Mouse (Mus musculus) forebrain, embryonic 14.5 days (tissue): ENCODE data around the gene Pgm5. TPM values are rescaled to one million over a fixed set of nuclear protein-coding genes. Genes with fewer than 3 reads are reported as not detected.
A peak's percentile ranks its signal among the peaks of the same experiment; 100 is the strongest.
"Not testable (repeated sequence)": the region's sequence is repeated elsewhere in the genome, so short reads cannot be mapped to it uniquely, and the experiment has no call there.

Source experiments
- ATAC-seq: fragments of 200-750 bp; cut with Nextera tagmentation; 2 replicates; pipeline ENCODE4 v1.8.0; 2017; ENCODE audit warnings: mild to moderate bottlenecking, moderate library complexity
- DNase-seq: peaks from one replicate; pipeline ENCODE4 v3.0.0-alpha.2; 2015; ENCODE audit warnings: low spot score
- H3K27ac ChIP-seq: fragments of 300-500 bp; sonication (generic); 2 replicates; pipeline ENCODE4 v1.5.1; 2014; ENCODE audit warnings: low read depth, mild to moderate bottlenecking, control low read depth, low read length, moderate library complexity
- H3K27me3 ChIP-seq: fragments of 300-500 bp; sonication (generic); replicated peaks from 2 replicates; pipeline ENCODE4 v1.6.1; 2014; ENCODE audit warnings: low read length, control low read depth, mixed read lengths; ENCODE audit not compliant: control insufficient read depth, insufficient read depth
- H3K36me3 ChIP-seq: fragments of 300-500 bp; sonication (generic); 2 replicates; pipeline ENCODE4 v1.6.1; 2014; ENCODE audit warnings: low read length, control low read depth; ENCODE audit not compliant: control insufficient read depth, insufficient read depth
- H3K4me1 ChIP-seq: fragments of 300-500 bp; sonication (generic); 2 replicates; pipeline ENCODE4 v1.6.1; 2014; ENCODE audit warnings: antibody characterized with exemption, low read length, control low read depth; ENCODE audit not compliant: control insufficient read depth, insufficient read depth
- H3K4me2 ChIP-seq: fragments of 300-500 bp; sonication (generic); 2 replicates; pipeline ENCODE4 v1.6.1; 2014; ENCODE audit warnings: mild to moderate bottlenecking, control low read depth, low read length
- H3K4me3 ChIP-seq: fragments of 300-500 bp; sonication (generic); 2 replicates; pipeline ENCODE4 v1.5.1; 2014; ENCODE audit warnings: low read depth, low read length, control low read depth
- H3K9ac ChIP-seq: fragments of 300-500 bp; sonication (generic); 2 replicates; pipeline ENCODE4 v1.6.1; 2014; ENCODE audit warnings: mild to moderate bottlenecking, low read length, control low read depth, moderate library complexity
- H3K9me3 ChIP-seq: fragments of 300-500 bp; sonication (generic); replicated peaks from 2 replicates; pipeline ENCODE4 v1.6.1; 2016; ENCODE audit warnings: low read length, control low read depth, mixed read lengths; ENCODE audit not compliant: control insufficient read depth
- WGBS: fragments of 180-500 bp; shearing (Covaris S2); extraction: QIAGEN DNeasy Blood & Tissue Kit; methylation state at CpG from one replicate; pipeline ENCODE4 v1.1.7; 2014; 5-methylcytosine and 5-hydroxymethylcytosine counted together
- polyA plus RNA-seq: library from polyadenylated mRNA; unstranded; fragments of >200 nt; fragmentation: Nextera tagmentation; extraction: Ambion mirVana; gene quantifications from 2 replicates; pipeline ENCODE4 v1.2.1, GENCODE M21; 2014

Gene Pgm5
- polyA plus RNA-seq, 1 experiment from 2014 or later: 0.25 TPM

DNA sequence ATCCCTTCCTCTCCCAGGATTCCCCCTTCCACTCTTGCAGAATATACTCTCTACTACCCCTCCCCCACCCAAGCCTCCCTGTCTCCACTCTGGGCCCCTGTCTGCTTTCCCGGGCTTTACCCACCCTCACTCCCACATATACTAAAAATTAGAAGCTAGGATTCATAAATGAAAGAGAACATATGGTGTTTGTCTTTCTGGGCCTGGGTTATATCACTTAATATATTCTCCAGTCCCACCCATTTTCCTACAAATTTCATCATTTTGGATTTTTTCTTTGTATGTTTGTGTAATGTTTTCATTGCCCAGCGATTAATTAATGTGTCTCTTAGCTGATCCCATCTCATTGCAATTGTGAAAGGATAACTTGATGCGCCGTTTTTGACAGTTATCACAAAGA, 19.6 kb upstream of the Pgm5 start:
- no peak overlapping the region for H3K27ac ChIP-seq
- no peak for ATAC-seq
- no peak overlapping the region for H3K4me2 ChIP-seq
- 66% methylated on average over 4 of the region's 4 CpGs for WGBS
- H3K27me3 ChIP-seq: no peaks in the 10 kb centered on the region
- H3K4me1 ChIP-seq: no peaks in the 10 kb centered on the region
- H3K36me3 ChIP-seq: no peaks in the 10 kb centered on the region
- no peak overlapping the region for H3K9ac ChIP-seq
- no peak for DNase-seq
- no peaks in the 10 kb centered on the region for H3K9me3 ChIP-seq
- no peak overlapping the region for H3K4me3 ChIP-seq

DNA sequence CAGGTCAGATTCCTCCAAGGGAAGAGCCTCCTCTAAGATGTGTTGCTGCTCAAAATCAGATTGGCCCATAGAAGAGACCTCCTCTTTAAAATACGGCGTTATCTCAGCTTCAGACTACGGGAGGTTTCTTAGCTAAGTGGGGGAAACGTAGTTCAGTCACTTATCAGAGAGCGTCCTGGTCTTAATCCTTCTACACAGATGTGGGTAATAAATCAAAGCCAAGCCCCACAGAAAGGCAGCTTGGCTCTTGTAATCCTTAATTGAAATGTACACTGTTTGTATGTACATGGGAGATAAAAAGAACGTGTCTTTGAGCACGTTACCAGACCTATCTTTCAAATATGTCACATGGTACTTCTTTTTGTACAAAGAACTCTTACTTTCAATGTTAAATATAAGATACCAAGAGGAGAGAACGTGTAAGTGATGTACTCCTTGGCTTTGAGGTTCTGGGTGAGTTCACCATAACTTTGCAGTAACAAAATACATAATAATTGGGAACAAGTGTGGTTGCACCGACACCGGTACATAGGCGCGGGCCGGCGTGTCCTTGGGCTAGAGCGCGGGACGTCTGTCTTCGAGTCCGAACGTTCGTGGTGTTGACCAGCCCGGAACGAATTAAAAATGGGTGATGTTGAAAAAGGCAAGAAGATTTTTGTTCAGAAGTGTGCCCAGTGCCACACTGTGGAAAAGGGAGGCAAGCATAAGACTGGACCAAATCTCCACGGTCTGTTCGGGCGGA, 13.6 kb upstream of the Pgm5 start, which contains the start of gene Gm10053:
Gene Gm10053 (plus strand): TSS at position 558 of the 742 bp plus-strand sequence.
- H3K36me3 ChIP-seq, H3K4me1 ChIP-seq, H3K4me3 ChIP-seq, H3K4me2 ChIP-seq, H3K9ac ChIP-seq, DNase-seq, H3K27me3 ChIP-seq, H3K9me3 ChIP-seq, ATAC-seq, H3K27ac ChIP-seq: not testable (repeated sequence)
- WGBS: 86% methylated on average over 23 of the region's 26 CpGs

GRCm38 (mm10) chr19:24873873-24874272, 12.2 kb upstream of the Pgm5 start:
- peak; percentile 44 for DNase-seq

GRCm38 (mm10) chr19:24871037-24871635, 9.5 kb upstream of the Pgm5 start:
- H3K9ac ChIP-seq: peak overlapping the region; percentile 59
- no peaks in the 10 kb centered on the region for H3K36me3 ChIP-seq
- H3K4me3 ChIP-seq: peak overlapping the region; percentile 26
- peak overlapping the region; percentile 63 for H3K4me2 ChIP-seq
- H3K9me3 ChIP-seq: no peaks in the 10 kb centered on the region
- no peak overlapping the region for H3K27ac ChIP-seq
- ATAC-seq: peak; percentile 67
- 22% methylated on average over 18 of the region's 18 CpGs for WGBS
- DNase-seq: peak; percentile 87
- no peaks in the 10 kb centered on the region for H3K4me1 ChIP-seq
- H3K27me3 ChIP-seq: 0 out of 2 replicates have a peak, but pooled peaks cover 4% of the 10 kb centered on the region

More at GRCm38 (mm10) chr19:24873873-24874272, 12.2 kb upstream of the Pgm5 start:
- 54% methylated on average over 2 of the region's 2 CpGs for WGBS
- Histone ChIP-seq H3K27ac (no peak overlapping the region), H3K9me3 (no peaks in the 10 kb centered on the region), H3K27me3 (0 out of 2 replicates have a peak, but pooled peaks cover 4% of the 10 kb centered on the region), H3K36me3 (no peaks in the 10 kb centered on the region), H3K4me2 (no peak overlapping the region), H3K4me3 (no peak overlapping the region), H3K4me1 (no peaks in the 10 kb centered on the region), H3K9ac (no peak overlapping the region)
- ATAC-seq: no peak

GRCm38 (mm10) chr19:24865436-24865835, 3.8 kb upstream of the Pgm5 start:
- 86% methylated on average over 9 of the region's 9 CpGs for WGBS
- Histone ChIP-seq H3K4me1 (peaks cover 5% of the 10 kb centered on the region; the same call in 1 of the 2 replicates), H3K36me3 (no peaks in the 10 kb centered on the region), H3K27me3 (peaks cover 9% of the 10 kb centered on the region; the same call in 1 of the 2 replicates), H3K4me2 (no peak overlapping the region), H3K27ac (no peak overlapping the region), H3K4me3 (no peak overlapping the region), H3K9me3 (no peaks in the 10 kb centered on the region), H3K9ac (no peak overlapping the region)
- DNase-seq: no peak
- ATAC-seq: no peak

DNA sequence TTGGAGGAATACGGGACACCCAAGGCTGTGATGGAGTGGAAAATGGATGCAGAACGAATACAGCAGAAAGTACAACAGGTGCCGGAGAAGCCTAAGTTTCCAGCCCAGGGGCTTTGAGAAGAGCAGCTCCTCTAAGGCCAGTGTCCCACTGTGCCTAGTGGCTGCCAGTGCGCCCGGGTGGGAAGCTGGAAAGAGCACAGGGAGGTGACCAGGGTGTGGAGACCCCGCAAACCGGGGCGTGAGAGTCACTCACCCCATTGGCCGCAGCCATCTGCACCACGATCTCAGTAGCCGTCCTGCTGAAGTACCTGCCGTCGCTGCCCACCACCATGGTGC, 411 bp downstream of the Pgm5 start:
- Histone ChIP-seq H3K27ac (no peak overlapping the region), H3K9me3 (no peaks in the 10 kb centered on the region), H3K4me1 (peaks cover 5% of the 10 kb centered on the region; the same call in 1 of the 2 replicates), H3K27me3 (peaks cover 9% of the 10 kb centered on the region; the same call in 1 of the 2 replicates), H3K4me2 (peak overlapping the region; percentile 64), H3K4me3 (peak overlapping the region; percentile 30), H3K36me3 (no peaks in the 10 kb centered on the region), H3K9ac (peak overlapping the region; percentile 47)
- 19% methylated on average over 13 of the region's 13 CpGs for WGBS
- no peak for ATAC-seq
- DNase-seq: no peak

DNA sequence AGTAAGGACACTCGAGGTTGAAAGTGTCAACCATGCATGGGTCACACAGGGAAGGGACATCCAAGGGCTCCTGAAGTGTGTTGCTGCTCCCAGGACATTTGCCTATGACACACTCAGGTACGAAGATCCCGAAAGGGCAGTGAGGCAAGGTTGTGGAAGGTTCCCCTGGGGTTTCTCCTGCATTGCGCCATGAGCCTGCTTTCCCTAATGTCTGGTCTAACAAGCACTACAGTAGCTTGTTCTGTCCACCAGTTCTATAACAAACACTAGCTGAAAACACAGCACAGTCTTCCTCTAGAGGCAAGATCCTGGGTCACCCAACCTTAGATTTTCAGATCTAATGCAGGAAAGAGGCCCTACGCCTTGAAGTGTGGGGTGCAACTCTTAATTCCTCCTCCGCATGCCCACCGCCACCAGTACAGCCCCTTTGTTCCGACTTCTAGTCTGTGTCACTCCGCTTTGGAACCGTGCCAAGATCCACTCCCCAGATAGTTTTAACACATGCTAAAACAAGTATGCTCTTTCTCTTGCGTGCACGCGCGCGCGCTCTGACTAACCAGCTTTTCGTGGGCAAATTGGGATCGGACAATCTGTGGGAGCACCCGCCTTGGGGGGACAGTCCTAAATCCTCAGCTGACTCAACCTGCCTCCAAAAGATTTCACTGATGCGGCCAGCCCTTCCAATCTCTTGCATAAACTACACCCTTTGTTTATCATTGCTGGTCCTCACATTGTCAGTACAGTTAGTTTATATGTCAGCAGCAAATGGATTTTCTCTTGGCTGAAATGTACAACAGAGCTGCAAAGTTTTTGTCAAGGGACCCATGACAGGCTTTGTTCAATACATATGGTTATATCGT, 10.0 kb downstream of the Pgm5 start:
- Histone ChIP-seq H3K36me3 (no peaks in the 10 kb centered on the region), H3K27ac (no peak overlapping the region), H3K4me2 (no peak overlapping the region), H3K4me1 (peaks cover 3% of the 10 kb centered on the region; the same call in 1 of the 2 replicates), H3K9ac (no peak overlapping the region), H3K4me3 (no peak overlapping the region), H3K27me3 (no peaks in the 10 kb centered on the region), H3K9me3 (no peaks in the 10 kb centered on the region)
- peak; percentile 75 for DNase-seq
- peak; percentile 52; the same call in 1 of the 2 replicates for ATAC-seq
- WGBS: 68% methylated on average over 21 of the region's 21 CpGs

- no peak overlapping the region for H3K27ac ChIP-seq
Observed at GRCm38 (mm10) chr19:24848844-24849243, 12.8 kb downstream of the Pgm5 start.

More at GRCm38 (mm10) chr19:24848844-24849243, 12.8 kb downstream of the Pgm5 start:
- WGBS: 86% methylated on average over 2 of the region's 2 CpGs
- H3K4me3 ChIP-seq: no peak overlapping the region
- H3K27me3 ChIP-seq: no peaks in the 10 kb centered on the region
- no peak for DNase-seq
- no peak overlapping the region for H3K9ac ChIP-seq
- H3K4me2 ChIP-seq: no peak overlapping the region
- no peaks in the 10 kb centered on the region for H3K36me3 ChIP-seq
- peaks cover 12% of the 10 kb centered on the region for H3K4me1 ChIP-seq
- H3K9me3 ChIP-seq: no peaks in the 10 kb centered on the region
- no peak for ATAC-seq
